Mouse (Mus musculus) forebrain, embryonic 15.5 days (tissue): ENCODE measurements around the gene Cfap74. TPM values are rescaled to one million over a fixed set of nuclear protein-coding genes. Genes with fewer than 3 reads are reported as not detected.
"Not testable (repeated sequence)": the region's sequence is repeated elsewhere in the genome, so short reads cannot be mapped to it uniquely, and the experiment has no call there.

ENCODE experiments used
- ATAC-seq: fragments of 200-750 bp; cut with Nextera tagmentation; replicated peaks from 2 replicates; pipeline ENCODE4 v1.8.0; 2017; ENCODE audit warnings: mild to moderate bottlenecking, moderate TSS enrichment, moderate library complexity
- H3K27ac ChIP-seq: fragments of 300-500 bp; sonication (generic); replicated peaks from 2 replicates; pipeline ENCODE4 v1.5.1; 2015; ENCODE audit warnings: mild to moderate bottlenecking, inconsistent platforms
- H3K27me3 ChIP-seq: fragments of 300-500 bp; sonication (generic); 2 replicates; pipeline ENCODE4 v1.6.1; 2015; ENCODE audit warnings: inconsistent platforms
- H3K36me3 ChIP-seq: fragments of 300-500 bp; sonication (generic); 2 replicates; pipeline ENCODE4 v1.6.1; 2015; ENCODE audit warnings: mild to moderate bottlenecking, inconsistent platforms
- H3K4me1 ChIP-seq: fragments of 300-500 bp; sonication (generic); 2 replicates; pipeline ENCODE4 v1.6.1; 2015; ENCODE audit warnings: inconsistent platforms
- H3K4me2 ChIP-seq: fragments of 300-500 bp; sonication (generic); replicated peaks from 2 replicates; pipeline ENCODE4 v1.6.1; 2015; ENCODE audit warnings: mild to moderate bottlenecking, inconsistent platforms
- H3K4me3 ChIP-seq: fragments of 300-500 bp; sonication (generic); 2 replicates; pipeline ENCODE4 v1.5.1; 2015; ENCODE audit warnings: mild to moderate bottlenecking, inconsistent platforms
- H3K9ac ChIP-seq: fragments of 300-500 bp; sonication (generic); replicated peaks from 2 replicates; pipeline ENCODE4 v1.6.1; 2015; ENCODE audit warnings: mild to moderate bottlenecking, inconsistent platforms
- H3K9me3 ChIP-seq: fragments of 300-500 bp; sonication (generic); 2 replicates; pipeline ENCODE4 v1.6.1; 2016; ENCODE audit warnings: inconsistent platforms
- WGBS: fragments of 180-500 bp; shearing (Covaris S2); methylation state at CpG from one replicate; pipeline ENCODE4 v1.1.7; 2015; ENCODE audit warnings: mixed read lengths; 5-methylcytosine and 5-hydroxymethylcytosine counted together
- polyA plus RNA-seq: library from polyadenylated mRNA; unstranded; fragments of >200 nt; fragmentation: Nextera tagmentation; extraction: Ambion mirVana; gene quantifications from 2 replicates; pipeline ENCODE4 v1.2.1, GENCODE M21; 2015

Gene Cfap74
- polyA plus RNA-seq, 1 experiment from 2014 or later = 3.8 TPM

DNA sequence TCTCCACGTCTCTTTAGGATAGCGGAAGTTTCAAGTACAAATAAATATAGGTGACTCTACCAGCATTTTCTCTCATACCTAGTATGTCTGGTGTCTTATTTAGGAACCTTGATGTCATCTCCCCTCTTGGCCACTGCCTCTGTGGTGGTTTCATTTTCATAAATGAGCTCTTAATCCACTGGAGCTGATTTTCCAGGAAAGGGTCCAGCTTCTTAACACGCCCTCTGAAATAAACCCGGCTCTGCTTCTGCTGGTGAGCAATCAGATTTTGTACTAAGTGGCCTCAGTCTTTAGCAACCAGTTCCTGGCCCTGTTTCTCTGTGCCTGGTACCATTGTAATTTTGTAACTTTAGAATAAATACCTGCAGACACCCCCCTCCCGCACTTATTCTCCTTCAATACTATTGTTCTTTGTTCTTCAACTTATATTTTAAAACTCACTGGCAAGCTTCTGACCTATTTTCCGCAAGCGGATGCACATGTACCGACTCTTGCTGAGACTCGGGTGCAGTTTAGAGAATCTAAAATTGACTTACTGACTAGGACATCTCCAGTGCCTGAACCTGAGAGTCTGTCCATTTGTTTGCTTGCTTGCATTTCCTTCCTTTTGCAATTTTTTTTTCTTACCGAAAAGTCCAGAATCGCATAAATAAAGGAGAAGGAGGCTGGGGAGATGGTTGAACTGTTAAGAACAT is 4.8 kb downstream of the Cfap74 start:
- Histone ChIP-seq H3K27ac (no peak overlapping the region), H3K9me3 (no peaks in the 10 kb centered on the region), H3K9ac (no peak overlapping the region), H3K36me3 (no peaks in the 10 kb centered on the region), H3K4me1 (peaks cover 8% of the 10 kb centered on the region), H3K27me3 (no peaks in the 10 kb centered on the region), H3K4me2 (no peak overlapping the region), H3K4me3 (no peak overlapping the region)
- WGBS = 92% methylated on average over 11 of the region's 11 CpGs
- ATAC-seq = no peak

DNA sequence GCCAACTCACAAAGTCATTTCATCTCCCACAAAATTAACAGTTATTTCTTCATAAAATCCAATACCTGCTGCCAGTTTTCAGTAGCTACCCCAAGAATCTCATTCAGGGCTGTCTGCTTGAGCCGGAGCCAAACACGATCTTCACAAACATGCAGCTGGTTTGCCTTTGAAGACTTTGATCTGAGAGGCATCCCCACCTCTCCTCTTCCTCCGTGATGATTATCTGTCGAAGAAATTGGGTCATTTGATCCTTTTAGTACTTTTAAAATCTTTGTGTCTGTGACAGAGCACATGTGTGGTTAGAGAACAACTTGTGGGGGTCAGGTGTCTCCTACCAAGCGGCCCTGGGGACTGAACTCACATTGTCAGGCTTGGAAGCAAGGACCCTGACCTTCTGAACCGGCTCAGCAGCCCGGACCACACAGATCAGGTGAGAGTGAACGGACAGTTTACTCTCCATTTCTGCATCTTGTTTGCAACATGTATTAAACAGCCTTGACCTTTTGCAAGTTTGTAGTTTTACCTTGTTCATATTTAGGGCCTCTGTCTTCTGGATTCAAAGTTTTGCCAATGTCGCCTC is 5.8 kb downstream of the Cfap74 start:
- Histone ChIP-seq H3K9ac (no peak overlapping the region), H3K27me3 (no peaks in the 10 kb centered on the region), H3K4me1 (peaks cover 3% of the 10 kb centered on the region; the same call in 1 of the 2 replicates), H3K4me3 (no peak overlapping the region), H3K36me3 (no peaks in the 10 kb centered on the region), H3K27ac (no peak overlapping the region), H3K4me2 (no peak overlapping the region), H3K9me3 (no peaks in the 10 kb centered on the region)
- WGBS = 87% methylated on average over 9 of the region's 9 CpGs
- ATAC-seq = no peak

- ATAC-seq = no peak
- Histone ChIP-seq H3K36me3 (no peaks in the 10 kb centered on the region), H3K9me3 (no peaks in the 10 kb centered on the region), H3K27ac (no peak overlapping the region), H3K4me1 (no peaks in the 10 kb centered on the region), H3K27me3 (no peaks in the 10 kb centered on the region), H3K4me2 (no peak overlapping the region), H3K4me3 (no peak overlapping the region), H3K9ac (no peak overlapping the region)
- 91% methylated on average over 3 of the region's 3 CpGs for WGBS
Observed at GRCm38 (mm10) chr4:155420137-155420536, 11.1 kb downstream of the Cfap74 start.

DNA sequence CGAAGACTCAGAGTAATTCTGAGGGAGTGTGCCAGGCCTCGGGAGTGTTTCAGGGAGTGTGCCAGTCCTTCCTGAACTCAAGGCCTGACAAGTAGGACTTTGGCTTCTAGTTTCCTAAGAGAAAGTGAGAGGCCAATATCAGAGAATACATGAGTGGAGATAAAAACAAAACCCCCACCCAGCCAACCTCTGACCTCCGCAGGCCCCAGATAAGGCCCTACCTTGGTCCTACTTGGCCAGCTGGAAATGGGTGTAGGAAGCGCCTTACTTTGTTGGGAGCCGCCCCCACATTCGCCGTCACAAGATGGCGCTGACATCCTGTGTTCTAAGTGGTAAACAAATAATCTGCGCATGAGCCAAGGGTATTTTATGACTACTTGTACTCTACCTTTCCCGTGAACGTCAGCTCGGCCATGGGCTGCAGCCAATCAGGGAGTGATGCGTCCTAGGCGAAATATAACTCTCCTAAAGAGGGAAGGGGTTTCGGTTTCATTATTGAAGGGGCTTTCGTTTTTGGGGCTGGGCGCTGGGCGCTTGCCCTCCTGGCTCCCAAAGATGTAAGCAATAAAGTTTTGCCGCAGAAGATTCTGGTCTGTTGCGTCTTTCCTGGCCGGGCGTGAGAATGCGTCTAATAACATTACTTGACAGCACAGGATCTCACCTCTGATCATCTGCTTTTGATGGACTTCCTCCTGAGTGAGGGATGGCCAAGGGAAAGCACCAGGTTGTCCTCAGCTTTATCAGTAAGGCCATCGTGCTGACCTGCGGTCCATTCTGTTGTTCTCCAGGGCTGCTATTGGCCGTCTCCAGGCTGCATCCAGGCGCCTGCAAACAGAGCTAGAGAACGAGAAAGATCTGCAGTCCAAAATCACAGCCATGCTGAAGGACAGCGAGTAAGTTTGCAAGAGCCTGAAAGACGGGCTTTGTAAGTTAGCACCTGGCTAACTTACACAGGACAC is 12.7 kb downstream of the Cfap74 start:
- not testable (repeated sequence) for H3K27me3 ChIP-seq, H3K9me3 ChIP-seq, ATAC-seq, H3K4me3 ChIP-seq, H3K36me3 ChIP-seq, H3K4me2 ChIP-seq, H3K4me1 ChIP-seq, H3K9ac ChIP-seq, H3K27ac ChIP-seq
- 90% methylated on average over 22 of the region's 30 CpGs for WGBS

DNA sequence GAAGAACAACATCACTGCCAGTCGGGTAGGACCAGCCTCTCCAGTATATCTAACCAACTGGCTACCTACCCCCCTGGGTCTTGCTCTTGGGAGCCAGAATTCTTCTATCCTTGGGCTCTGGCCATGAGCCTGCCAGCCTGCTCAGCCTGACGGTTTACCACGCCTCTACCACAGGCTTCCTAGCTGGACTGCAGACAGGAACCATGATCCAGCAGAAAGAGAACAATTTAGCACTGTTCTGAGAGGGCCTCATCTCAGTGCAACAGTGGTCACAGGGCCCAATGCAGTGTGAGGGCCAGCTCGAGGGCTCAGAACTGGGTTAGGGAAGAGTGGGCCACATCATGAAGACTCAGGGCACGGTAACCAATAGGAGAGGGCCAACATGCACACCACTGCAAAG is 15.0 kb downstream of the Cfap74 start:
- Histone ChIP-seq H3K27ac (no peak overlapping the region), H3K4me3 (no peak overlapping the region), H3K36me3 (no peaks in the 10 kb centered on the region), H3K4me2 (no peak overlapping the region), H3K27me3 (no peaks in the 10 kb centered on the region), H3K4me1 (no peaks in the 10 kb centered on the region), H3K9me3 (no peaks in the 10 kb centered on the region), H3K9ac (no peak overlapping the region)
- no peak for ATAC-seq
- WGBS = 85% methylated on average over 5 of the region's 5 CpGs

DNA sequence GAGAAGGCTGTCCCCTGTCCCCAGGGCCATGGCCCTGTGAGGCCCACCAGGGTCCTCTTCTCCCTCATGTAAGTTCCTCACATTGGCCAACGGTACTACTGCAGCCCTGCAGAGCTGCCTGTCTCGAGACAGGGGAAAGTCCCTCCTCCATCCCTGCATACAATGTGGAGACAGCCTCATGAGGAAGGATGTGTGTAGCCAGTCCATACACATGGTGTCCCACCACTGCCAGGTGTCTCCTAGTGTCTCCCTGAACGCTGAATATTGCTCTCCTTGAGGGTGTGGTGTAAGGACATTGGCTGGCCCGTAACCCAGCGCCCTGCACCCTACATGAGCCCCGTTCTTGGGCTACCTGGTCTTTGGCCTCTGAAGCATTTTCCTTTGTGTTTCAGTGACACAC is 17.3 kb downstream of the Cfap74 start:
- no peak overlapping the region for H3K4me3 ChIP-seq
- no peak overlapping the region for H3K9ac ChIP-seq
- no peaks in the 10 kb centered on the region for H3K4me1 ChIP-seq
- H3K36me3 ChIP-seq = no peaks in the 10 kb centered on the region
- H3K27me3 ChIP-seq = no peaks in the 10 kb centered on the region
- no peaks in the 10 kb centered on the region for H3K9me3 ChIP-seq
- no peak overlapping the region for H3K4me2 ChIP-seq
- H3K27ac ChIP-seq = no peak overlapping the region
- no peak for ATAC-seq
- 82% methylated on average over 6 of the region's 6 CpGs for WGBS

GRCm38 (mm10) chr4:155428442-155428841 is 19.5 kb downstream of the Cfap74 start:
- Histone ChIP-seq H3K4me3 (no peak overlapping the region), H3K27ac (no peak overlapping the region), H3K4me1 (no peaks in the 10 kb centered on the region), H3K27me3 (no peaks in the 10 kb centered on the region), H3K9ac (no peak overlapping the region), H3K36me3 (no peaks in the 10 kb centered on the region), H3K4me2 (no peak overlapping the region), H3K9me3 (no peaks in the 10 kb centered on the region)
- no peak for ATAC-seq

DNA sequence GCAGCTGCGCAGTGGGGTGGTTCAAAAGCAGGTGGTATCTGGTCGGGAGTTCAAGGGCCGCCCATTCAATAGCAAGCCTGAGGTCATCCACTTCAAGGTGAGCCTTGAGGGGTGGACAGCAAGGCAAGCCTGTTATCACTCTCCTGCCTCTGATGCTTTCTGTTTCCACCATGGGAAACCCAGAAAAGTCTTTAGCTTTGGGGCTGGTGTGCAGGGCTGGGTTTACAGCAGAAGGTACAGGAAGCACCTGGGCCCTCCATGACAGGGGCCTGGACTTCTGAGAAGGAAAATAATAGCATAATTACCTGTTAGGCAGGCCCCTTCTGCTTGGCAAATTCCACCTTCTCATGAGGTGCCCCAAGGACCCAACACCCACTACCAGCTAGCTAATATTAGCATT is 20.2 kb downstream of the Cfap74 start:
- no peak for ATAC-seq
- H3K36me3 ChIP-seq = no peaks in the 10 kb centered on the region
- H3K4me2 ChIP-seq = no peak overlapping the region
- H3K4me3 ChIP-seq = no peak overlapping the region
- H3K9me3 ChIP-seq = no peaks in the 10 kb centered on the region
- no peak overlapping the region for H3K9ac ChIP-seq
- H3K27me3 ChIP-seq = no peaks in the 10 kb centered on the region
- no peak overlapping the region for H3K27ac ChIP-seq
- WGBS = 90% methylated on average over 3 of the region's 3 CpGs
- H3K4me1 ChIP-seq = no peaks in the 10 kb centered on the region

DNA sequence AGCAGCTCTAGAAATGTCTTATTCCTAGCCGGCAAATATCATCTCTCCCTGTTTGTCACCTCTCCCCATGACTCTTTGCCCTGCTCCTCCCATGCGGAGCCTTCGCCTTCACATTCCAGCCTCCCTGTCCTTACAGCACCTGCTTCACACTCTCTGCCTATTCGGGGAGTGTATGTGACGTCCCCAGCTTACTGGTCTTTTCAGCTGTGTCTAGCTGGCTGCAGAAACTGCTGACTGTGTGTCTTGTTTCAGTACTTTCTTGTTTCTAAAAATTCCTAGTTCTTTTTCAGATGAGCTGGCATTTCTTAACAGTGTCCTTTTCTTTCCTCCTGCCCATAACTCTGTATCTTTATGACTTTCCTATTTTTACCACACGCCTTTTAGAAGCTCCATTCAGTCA is 23.4 kb downstream of the Cfap74 start:
- Histone ChIP-seq H3K4me2 (no peak overlapping the region), H3K4me1 (no peaks in the 10 kb centered on the region), H3K4me3 (no peak overlapping the region), H3K36me3 (no peaks in the 10 kb centered on the region), H3K27me3 (no peaks in the 10 kb centered on the region), H3K27ac (no peak overlapping the region), H3K9me3 (no peaks in the 10 kb centered on the region), H3K9ac (no peak overlapping the region)
- 83% methylated on average over 6 of the region's 6 CpGs for WGBS
- ATAC-seq = no peak

DNA sequence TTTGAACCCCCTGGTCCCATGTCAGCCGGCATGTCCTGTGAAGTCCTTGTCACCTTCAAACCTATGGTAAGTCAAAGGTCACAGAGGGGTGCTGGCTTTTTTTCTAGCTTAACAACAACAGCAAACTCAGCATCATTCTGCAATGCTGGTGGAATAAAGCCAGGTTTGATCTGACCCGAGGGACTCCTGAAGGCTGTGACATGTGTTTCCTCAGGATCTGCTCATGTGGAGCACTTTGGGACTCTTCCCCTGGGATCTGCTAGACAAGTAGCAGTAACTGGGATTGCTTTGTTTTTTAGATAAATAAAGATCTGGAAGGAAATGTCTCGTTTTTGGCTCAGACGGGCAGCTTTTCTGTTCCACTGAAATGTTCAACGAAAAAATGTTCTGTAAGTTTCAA is 25.0 kb downstream of the Cfap74 start:
- no peak for ATAC-seq
- 85% methylated on average over 5 of the region's 5 CpGs for WGBS
- Histone ChIP-seq H3K4me1 (no peaks in the 10 kb centered on the region), H3K9me3 (no peaks in the 10 kb centered on the region), H3K9ac (no peak overlapping the region), H3K36me3 (no peaks in the 10 kb centered on the region), H3K4me3 (no peak overlapping the region), H3K27me3 (no peaks in the 10 kb centered on the region), H3K4me2 (no peak overlapping the region), H3K27ac (no peak overlapping the region)

GRCm38 (mm10) chr4:155442808-155443207 is 33.8 kb downstream of the Cfap74 start:
- Histone ChIP-seq H3K4me3 (no peak overlapping the region), H3K9me3 (no peaks in the 10 kb centered on the region), H3K4me1 (no peaks in the 10 kb centered on the region), H3K27ac (no peak overlapping the region), H3K9ac (no peak overlapping the region), H3K27me3 (no peaks in the 10 kb centered on the region), H3K36me3 (no peaks in the 10 kb centered on the region), H3K4me2 (no peak overlapping the region)
- 74% methylated on average over 3 of the region's 3 CpGs for WGBS
- no peak for ATAC-seq

- Histone ChIP-seq H3K4me2 (no peak overlapping the region), H3K9ac (no peak overlapping the region), H3K4me1 (no peaks in the 10 kb centered on the region), H3K4me3 (no peak overlapping the region), H3K36me3 (no peaks in the 10 kb centered on the region), H3K27ac (no peak overlapping the region), H3K9me3 (no peaks in the 10 kb centered on the region), H3K27me3 (no peaks in the 10 kb centered on the region)
- no peak for ATAC-seq
- WGBS = 27% methylated on average over 10 of the region's 10 CpGs
Observed at GRCm38 (mm10) chr4:155451597-155451996, 42.6 kb downstream of the Cfap74 start.
